ENCODE assay signal across 28 mouse cellular contexts in the genomic region with DNA sequence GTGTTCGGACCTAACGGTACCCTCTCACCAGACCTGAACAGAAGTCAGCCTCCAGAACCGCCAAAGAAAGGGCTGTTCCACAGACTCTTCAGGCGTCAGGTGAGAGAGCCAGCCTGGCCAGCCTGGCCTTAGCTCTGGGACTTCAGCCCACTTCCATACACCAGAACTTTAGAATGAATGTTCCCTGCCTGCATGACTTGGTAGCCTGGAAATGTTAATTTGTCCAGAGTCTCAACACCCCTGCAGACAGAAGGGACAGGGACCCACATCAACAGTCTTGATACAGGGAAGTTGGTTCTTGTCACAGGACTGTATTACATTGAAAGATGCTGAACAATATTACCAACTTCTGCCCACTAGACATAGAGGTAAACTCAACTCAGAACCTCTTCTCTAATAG.
"Had no signal": no experiment of that assay in that cellular context is flagged by ENCODE, and none has a peak within 500 bp of the region (broad histone marks: within the 10 kb centered on the region; RNA-seq: fewer than 3 reads in every experiment).

No protein-coding gene starts in this region.

- H3K4me3 ChIP-seq: limb, embryonic 10.5 days; limb, embryonic 12.5 days; limb, embryonic 13.5 days; limb, embryonic 15.5 days; liver, embryonic 12.5 days; liver, embryonic 13.5 days; liver, embryonic 15.5 days; lung, embryonic 15.5 days; megakaryocyte, embryonic 14.5 days; midbrain, embryonic 10.5 days; midbrain, embryonic 12.5 days; midbrain, embryonic 13.5 days; midbrain, embryonic 15.5 days; myocyte; neural tube, embryonic 12.5 days had no signal

- H3K27me3 ChIP-seq: limb, embryonic 12.5 days; limb, embryonic 13.5 days; limb, embryonic 15.5 days; liver, embryonic 12.5 days; liver, embryonic 13.5 days; liver, embryonic 15.5 days; lung, embryonic 15.5 days; megakaryocyte, embryonic 14.5 days; midbrain, embryonic 12.5 days; midbrain, embryonic 13.5 days; midbrain, embryonic 15.5 days; neural tube, embryonic 12.5 days had no signal

- H3K36me3 ChIP-seq: liver, embryonic 12.5 days; liver, embryonic 13.5 days; liver, embryonic 15.5 days; midbrain, embryonic 15.5 days had no signal

- H3K4me1 ChIP-seq: limb, embryonic 10.5 days; limb, embryonic 12.5 days; limb, embryonic 13.5 days; limb, embryonic 15.5 days; liver, embryonic 12.5 days; liver, embryonic 15.5 days; lung, embryonic 15.5 days; midbrain, embryonic 10.5 days; midbrain, embryonic 12.5 days; midbrain, embryonic 13.5 days; midbrain, embryonic 15.5 days; neural tube, embryonic 12.5 days had no signal

- H3K27ac ChIP-seq: limb, embryonic 10.5 days; limb, embryonic 12.5 days; limb, embryonic 13.5 days; limb, embryonic 15.5 days; liver, embryonic 12.5 days; liver, embryonic 13.5 days; liver, embryonic 14.5 days; liver, embryonic 15.5 days; lung, embryonic 15.5 days; macrophage; midbrain, embryonic 10.5 days; midbrain, embryonic 12.5 days; midbrain, embryonic 13.5 days; midbrain, embryonic 15.5 days; neural tube, embryonic 12.5 days had no signal

- DNase-seq: left cerebral cortex, postnatal 4 days; liver; liver, embryonic 13.5 days; liver, postnatal 0 days; lung, adult 18-20 months; lung, adult 2 months; lung, embryonic 14.5 days; lung, postnatal 10 days; lung, postnatal 14 days; lung, postnatal 36 days; lung, postnatal 4 days; midbrain, embryonic 14.5 days had no signal

- H3K9me3 ChIP-seq: limb, embryonic 10.5 days; limb, embryonic 12.5 days; limb, embryonic 13.5 days; limb, embryonic 15.5 days; liver, embryonic 12.5 days; liver, embryonic 13.5 days; liver, embryonic 15.5 days; lung, embryonic 15.5 days; megakaryocyte, embryonic 14.5 days; midbrain, embryonic 10.5 days; midbrain, embryonic 12.5 days; midbrain, embryonic 13.5 days; midbrain, embryonic 15.5 days; neural tube, embryonic 12.5 days had no signal
